Mouse (Mus musculus) retina, postnatal 1 day (tissue): ENCODE measurements around the gene Akr1c6.
"Not testable (repeated sequence)": the region's sequence is repeated elsewhere in the genome, so short reads cannot be mapped to it uniquely, and the experiment has no call there.

Experiments
- DNase-seq: peaks from one replicate; pipeline ENCODE4 v3.0.0-alpha.2; 2012

Akr1c6 gene

DNA sequence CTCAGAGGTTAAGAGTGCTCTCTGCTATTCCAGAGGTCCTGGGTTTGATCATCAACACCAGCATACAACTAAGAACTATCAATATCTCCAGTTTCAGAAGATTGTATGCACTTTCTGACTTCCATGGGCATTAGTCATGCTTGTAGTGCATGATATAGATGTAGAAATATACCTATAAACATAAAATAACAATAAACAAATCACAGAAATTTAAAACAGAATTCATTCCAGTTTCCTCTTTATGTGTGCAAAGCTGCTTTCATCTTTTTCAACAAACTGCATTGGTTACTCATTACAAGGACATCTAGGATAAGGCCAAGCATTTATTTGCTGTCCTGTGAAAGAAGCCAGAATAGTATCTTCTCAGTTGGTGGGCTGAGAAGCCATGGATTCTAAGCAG lies at the start of gene Akr1c6:
Akr1c6 (plus strand) TSS at position 301 of the 400 bp plus-strand sequence.
- DNase-seq, result no peak

DNA sequence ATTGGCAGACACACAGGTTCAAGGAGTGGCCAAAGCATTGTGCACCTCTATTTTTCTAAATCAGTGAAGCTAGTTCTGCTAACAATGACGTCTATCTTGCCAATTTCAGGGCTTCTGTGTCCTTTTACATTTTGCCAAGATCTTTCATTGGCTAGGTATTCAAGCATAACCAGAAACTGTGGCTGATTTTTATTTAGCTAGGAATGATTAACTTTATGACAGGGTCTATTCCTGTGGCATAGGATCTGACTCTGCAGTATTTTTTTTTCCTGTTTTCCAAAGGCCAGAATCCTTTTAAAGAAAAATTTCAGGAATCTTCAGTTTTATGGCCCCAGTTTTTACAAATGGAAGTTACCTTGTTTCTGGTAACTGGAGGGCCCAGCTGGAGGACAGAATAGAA lies 49.2 kb upstream of the Akr1c6 start:
- no peak for DNase-seq

DNA sequence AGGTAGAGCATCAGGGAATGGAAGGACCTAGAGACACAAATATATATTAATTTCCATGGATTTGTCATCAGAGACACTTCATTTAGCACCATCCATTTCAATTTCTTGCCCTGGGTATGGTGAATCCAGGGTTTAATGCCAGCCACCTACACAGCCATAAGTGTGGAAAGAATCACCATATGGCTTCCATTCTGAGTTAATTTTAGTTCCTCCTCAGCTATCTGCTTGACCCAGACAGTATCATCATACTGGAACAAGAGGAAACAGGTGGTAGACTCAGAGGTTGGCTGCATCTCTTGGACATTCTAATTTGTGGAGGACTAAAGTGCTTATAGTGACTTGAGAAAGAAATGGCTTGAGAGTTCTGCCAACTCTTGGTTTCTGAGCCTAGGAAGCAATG lies 48.6 kb upstream of the Akr1c6 start:
- DNase-seq, result no peak

- DNase-seq, result no peak
Measured at GRCm38 (mm10) chr13:4388762-4389446, 45.2 kb upstream of the Akr1c6 start.

DNA sequence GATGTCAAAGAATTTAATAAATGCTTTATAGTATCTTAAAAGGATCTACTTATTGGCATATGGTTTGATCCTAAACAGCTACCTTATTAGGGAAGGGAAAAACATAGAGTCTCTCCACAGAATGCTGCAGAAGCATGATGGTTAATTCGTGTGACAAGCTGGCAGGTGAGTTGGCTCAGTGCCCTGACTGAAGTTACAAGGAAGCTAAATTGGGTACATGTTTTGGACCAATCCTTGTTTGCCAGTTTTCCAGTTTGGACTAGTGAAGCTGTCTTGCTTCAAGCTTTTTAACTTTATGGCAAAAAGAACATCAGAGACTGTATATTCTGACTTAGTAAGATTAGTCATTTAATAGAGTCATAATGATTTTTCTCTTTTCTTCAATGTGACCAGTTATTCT lies 33.7 kb upstream of the Akr1c6 start:
- DNase-seq, result not testable (repeated sequence)

GRCm38 (mm10) chr13:4400831-4401230 lies 33.3 kb upstream of the Akr1c6 start:
- DNase-seq, result no peak

DNA sequence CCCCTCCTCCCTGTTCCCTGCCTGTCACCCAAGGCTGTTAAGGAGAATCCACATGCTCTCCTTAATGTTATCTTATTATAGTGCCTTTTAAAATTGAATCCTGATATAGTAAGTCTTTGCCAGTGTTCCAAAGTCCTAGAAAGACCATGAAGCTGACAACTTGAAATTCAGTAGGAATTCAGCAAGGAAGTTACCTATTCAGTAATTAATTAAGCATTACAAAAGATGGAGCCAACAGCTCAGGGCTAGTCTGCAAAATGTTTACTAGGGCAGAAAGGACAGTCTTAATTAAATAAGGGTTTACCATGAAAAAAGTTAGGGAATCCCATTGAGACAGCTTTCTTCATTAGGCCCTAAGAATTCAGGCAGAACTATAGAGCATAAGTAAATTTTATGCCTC lies 31.9 kb upstream of the Akr1c6 start:
- DNase-seq, result no peak

DNA sequence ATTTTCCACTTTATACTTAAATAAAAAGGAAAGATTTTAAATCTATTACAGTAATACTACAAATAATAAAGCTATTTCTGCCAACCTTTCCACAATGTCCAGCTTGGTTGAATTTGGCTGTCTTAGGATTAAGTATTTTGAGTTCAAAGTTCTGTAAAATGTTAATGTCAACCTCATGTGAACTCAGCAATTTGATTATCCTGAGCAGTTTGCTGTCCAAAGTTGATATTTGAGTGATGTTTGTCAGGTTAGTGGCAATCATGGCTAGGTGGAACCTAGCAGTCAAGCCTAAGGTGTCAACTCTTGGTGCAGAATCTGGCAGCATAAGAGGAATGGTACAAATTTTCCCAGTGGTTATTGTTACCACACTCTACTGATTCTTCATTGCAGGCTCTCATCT lies 29.4 kb upstream of the Akr1c6 start:
- DNase-seq, result no peak

GRCm38 (mm10) chr13:4406771-4407170 lies 27.3 kb upstream of the Akr1c6 start:
- DNase-seq, result no peak

DNA sequence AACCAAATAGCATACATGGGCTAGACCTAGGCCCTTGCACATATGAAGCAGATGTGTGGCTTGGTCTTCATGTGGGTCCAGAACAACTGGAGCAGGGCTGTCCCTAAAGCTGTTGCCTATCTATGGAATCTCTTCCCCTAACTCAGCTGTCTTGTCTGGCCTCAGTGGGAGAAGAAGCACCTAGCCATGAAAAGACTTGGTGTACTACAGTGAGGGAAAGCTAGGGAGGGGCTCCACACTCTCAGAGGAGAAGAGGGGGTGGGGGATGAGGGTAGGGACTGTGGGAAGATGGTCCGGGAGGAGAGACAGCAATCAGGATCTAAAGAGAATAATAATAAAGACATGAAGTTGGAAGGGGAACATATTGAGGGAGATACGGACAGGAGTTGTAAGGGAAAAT lies 5.5 kb upstream of the Akr1c6 start:
- no peak for DNase-seq

DNA sequence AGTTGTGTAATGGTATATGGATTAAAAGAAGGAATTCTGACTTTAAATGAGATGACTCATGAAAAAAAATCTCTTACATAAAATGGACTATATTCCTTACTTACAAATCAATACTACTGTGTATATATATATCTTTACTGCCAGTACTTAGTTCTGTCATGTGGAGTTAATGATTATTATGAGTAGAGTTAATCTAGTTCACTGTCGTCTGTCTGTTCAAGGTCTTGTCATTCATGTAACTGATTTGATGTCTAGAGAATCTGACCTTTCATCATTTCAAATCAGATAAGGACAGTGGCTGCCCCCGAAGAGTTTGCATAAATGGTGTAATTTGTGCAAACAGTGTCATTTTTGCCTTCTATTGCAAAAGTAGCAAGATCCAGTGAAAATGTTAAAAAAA lies 5.1 kb upstream of the Akr1c6 start:
- DNase-seq, result no peak

- DNase-seq, result no peak
Measured at GRCm38 (mm10) chr13:4431129-4431528, 3.0 kb upstream of the Akr1c6 start.

GRCm38 (mm10) chr13:4465641-4466040 lies 31.5 kb downstream of the Akr1c6 start:
- no peak for DNase-seq

GRCm38 (mm10) chr13:4467896-4468295 lies 33.8 kb downstream of the Akr1c6 start:
- no peak for DNase-seq
